Mouse (Mus musculus) heart, adult 2 months (tissue): ENCODE results near the gene Trub1. TPM values are rescaled to one million over a fixed set of nuclear protein-coding genes. Genes with fewer than 3 reads are reported as not detected.

Experiments used
- DNase-seq, 2 experiments: peaks; one replicate each; pipeline ENCODE4 v3.0.0; 2021
- H3K27ac ChIP-seq: fragments of 200-600 bp; 2 replicates; pipeline ENCODE4 v1.8.1; 2022
- H3K27me3 ChIP-seq: fragments of 200-500 bp; 2 replicates; pipeline ENCODE4 v1.6.1; 2012; ENCODE audit warnings: mild to moderate bottlenecking, low read length, inconsistent platforms, mixed read lengths; ENCODE audit not compliant: control insufficient read depth, insufficient read depth
- H3K36me3 ChIP-seq: fragments of 200-500 bp; 2 replicates; pipeline ENCODE4 v1.6.1; 2012; ENCODE audit warnings: low read length, inconsistent platforms; ENCODE audit not compliant: control insufficient read depth, insufficient read depth
- H3K4me1 ChIP-seq: fragments of 200-500 bp; 2 replicates; pipeline ENCODE4 v1.6.1; 2011; ENCODE audit warnings: low read length; ENCODE audit not compliant: control insufficient read depth, insufficient read depth
- H3K4me3 ChIP-seq: fragments of 200-600 bp; 2 replicates; pipeline ENCODE4 v1.8.1; 2022
- H3K79me2 ChIP-seq: fragments of 200-500 bp; replicated peaks from 2 replicates; pipeline ENCODE4 v1.6.1; 2012; ENCODE audit warnings: mild to moderate bottlenecking, inconsistent platforms, low read length, moderate library complexity, mixed read lengths; ENCODE audit not compliant: control insufficient read depth, insufficient read depth
- H3K9ac ChIP-seq: fragments of 200-500 bp; 2 replicates; pipeline ENCODE4 v1.6.1; 2012; ENCODE audit warnings: low read depth, mild to moderate bottlenecking, control low read depth, inconsistent platforms, low read length, mixed read lengths
- CTCF ChIP-seq: fragments of 200-600 bp; IDR thresholded peaks from 2 replicates; pipeline ENCODE4 v1.8.1; 2022; ENCODE audit warnings: antibody characterized with exemption, mild to moderate bottlenecking, moderate library complexity
- EP300 ChIP-seq: fragments of 200-500 bp; IDR thresholded peaks from 2 replicates; pipeline ENCODE4 v1.6.1; 2011; ENCODE audit warnings: low read depth, low read length, control low read depth; ENCODE audit not compliant: insufficient read depth
- POLR2A ChIP-seq: fragments of 200-500 bp; IDR thresholded peaks from 2 replicates; pipeline ENCODE4 v1.6.1; 2011; ENCODE audit warnings: mild to moderate bottlenecking, low read depth, low read length, control low read depth; ENCODE audit not compliant: insufficient read depth
- WGBS: fragments of 180-500 bp; shearing (Covaris S2); methylation state at CpG from one replicate; pipeline ENCODE4 v1.1.7; 2018; 5-methylcytosine and 5-hydroxymethylcytosine counted together
- intact Hi-C: fragments of 180-260 bp; cut with DNase I; formaldehyde crosslinking; loops from one replicate; pipeline ENCODE4 v1.15.1; 2025
- polyA plus RNA-seq: library from polyadenylated mRNA; depleted of rRNA; stranded (reverse); fragments of >200 nt; gene quantifications from 2 replicates; pipeline ENCODE4 v1.2.3, GENCODE M21; 2012
- total RNA-seq, 2 experiments: library from RNA; stranded (reverse); gene quantifications; 2 replicates each; pipeline ENCODE4 v1.2.3; 2021

The Trub1 gene
- total and polyA plus RNA-seq, 3 experiments, result 3.0 to 6.4 (median 4.5) TPM

GRCm38 (mm10) chr19:57478056-57478455, 25.3 kb downstream of the Trub1 start:
- WGBS, result 83% methylated on average over 11 of the region's 11 CpGs
- Histone ChIP-seq H3K4me3 (no peak overlapping the region), H3K9ac (no peak overlapping the region), H3K79me2 (no peaks in the 10 kb centered on the region), H3K4me1 (no peaks in the 10 kb centered on the region), H3K36me3 (no peaks in the 10 kb centered on the region), H3K27me3 (no peaks in the 10 kb centered on the region), H3K27ac (no peak overlapping the region)
- TF ChIP-seq EP300, result no peak
- TF ChIP-seq CTCF, result no peak
- no peak for TF ChIP-seq POLR2A
- intact Hi-C loops, result no loop called here
- no peak for DNase-seq

- 87% methylated on average over 8 of the region's 8 CpGs for WGBS
- Histone ChIP-seq H3K27me3 (no peaks in the 10 kb centered on the region), H3K79me2 (no peaks in the 10 kb centered on the region), H3K4me3 (no peak overlapping the region), H3K27ac (no peak overlapping the region), H3K9ac (no peak overlapping the region), H3K36me3 (no peaks in the 10 kb centered on the region), H3K4me1 (no peaks in the 10 kb centered on the region)
- no peak for DNase-seq
- intact Hi-C loops, result no loop called here
- TF ChIP-seq POLR2A (no peak), CTCF (no peak), EP300 (no peak)
Observed at GRCm38 (mm10) chr19:57479886-57480655, 27.4 kb downstream of the Trub1 start.

DNA sequence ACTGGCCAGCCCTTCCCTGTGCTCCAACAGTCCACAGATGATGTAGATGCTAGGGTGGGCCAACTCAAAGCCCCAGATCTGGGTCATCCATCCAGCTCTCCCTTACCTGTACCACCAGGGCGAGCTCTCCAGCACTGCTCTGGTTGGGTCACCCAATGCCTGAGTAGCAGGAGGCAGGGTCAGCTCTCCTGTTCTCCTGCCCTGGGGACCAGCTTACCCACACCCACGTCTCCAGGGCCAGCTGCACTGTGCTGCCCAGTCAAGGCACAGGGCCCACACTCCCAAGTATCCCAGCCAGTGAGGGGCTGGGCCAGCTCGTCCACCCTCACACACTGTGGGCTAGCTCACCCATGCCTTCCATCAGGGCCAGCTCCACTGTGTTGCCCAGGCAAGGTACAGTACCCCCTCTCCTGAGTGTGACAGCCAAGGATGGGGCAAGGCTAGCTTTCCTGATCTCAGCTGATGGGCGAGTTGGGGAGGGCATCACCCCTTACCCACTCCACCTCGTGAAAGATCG, 29.1 kb downstream of the Trub1 start:
- 95% methylated on average over 6 of the region's 6 CpGs for WGBS
- TF ChIP-seq POLR2A (no peak), EP300 (no peak), CTCF (no peak)
- H3K4me1 ChIP-seq, result no peaks in the 10 kb centered on the region
- H3K9ac ChIP-seq, result no peak overlapping the region
- DNase-seq, result no peak
- no peak overlapping the region for H3K4me3 ChIP-seq
- no peaks in the 10 kb centered on the region for H3K79me2 ChIP-seq
- intact Hi-C loops, result no loop called here
- H3K27ac ChIP-seq, result no peak overlapping the region
- H3K27me3 ChIP-seq, result no peaks in the 10 kb centered on the region
- no peaks in the 10 kb centered on the region for H3K36me3 ChIP-seq

GRCm38 (mm10) chr19:57482815-57483214, 30.1 kb downstream of the Trub1 start:
- no peak overlapping the region for H3K27ac ChIP-seq
- no peak overlapping the region for H3K9ac ChIP-seq
- H3K36me3 ChIP-seq, result no peaks in the 10 kb centered on the region
- no peaks in the 10 kb centered on the region for H3K4me1 ChIP-seq
- intact Hi-C loops, result loop anchor here (1.0 kb wide), 1 partner anchor 159 kb away; no protein-coding TSS in a partner anchor
- no peaks in the 10 kb centered on the region for H3K27me3 ChIP-seq
- no peaks in the 10 kb centered on the region for H3K79me2 ChIP-seq
- peak; percentile 42 to 56 for DNase-seq
- H3K4me3 ChIP-seq, result no peak overlapping the region
- WGBS, result 75% methylated on average over 8 of the region's 8 CpGs
- TF ChIP-seq EP300 (0 out of 2 replicates have a peak, but pooled peaks have one; percentile 15), CTCF (peak; percentile 76), POLR2A (no peak)

DNA sequence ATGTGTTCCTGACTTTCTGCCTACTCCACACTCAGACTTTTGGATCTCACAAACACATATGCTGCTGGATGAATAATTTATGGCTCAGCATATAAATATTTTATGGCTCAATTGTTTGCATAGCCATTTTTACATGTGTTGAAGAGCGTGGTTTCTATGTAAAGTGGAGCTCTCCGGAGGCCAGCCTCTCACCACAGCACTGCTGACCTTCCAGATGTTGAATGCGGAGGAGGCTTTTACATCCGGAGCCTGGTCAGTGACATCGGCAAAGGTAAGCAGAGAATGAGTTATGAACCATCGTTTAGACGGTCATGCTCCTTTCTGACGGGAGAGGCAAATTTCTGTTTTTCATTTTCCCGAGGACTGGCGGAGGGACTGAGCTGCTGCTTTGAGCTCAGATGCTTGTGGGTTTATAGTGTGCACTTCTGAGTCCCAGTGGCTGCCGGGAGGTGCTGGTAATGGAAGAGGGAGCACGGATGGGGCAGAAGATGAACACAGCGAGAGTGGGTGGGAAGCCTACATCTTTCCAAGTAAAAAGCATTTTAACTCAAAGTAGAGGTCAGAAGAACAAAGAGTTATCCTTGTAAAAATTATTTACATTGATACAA, 34.4 kb downstream of the Trub1 start:
- no peak overlapping the region for H3K27ac ChIP-seq
- no peaks in the 10 kb centered on the region for H3K4me1 ChIP-seq
- H3K27me3 ChIP-seq, result no peaks in the 10 kb centered on the region
- H3K79me2 ChIP-seq, result no peaks in the 10 kb centered on the region
- intact Hi-C loops, result no loop called here
- DNase-seq, result no peak
- 93% methylated on average over 13 of the region's 13 CpGs for WGBS
- H3K4me3 ChIP-seq, result no peak overlapping the region
- no peaks in the 10 kb centered on the region for H3K36me3 ChIP-seq
- TF ChIP-seq EP300 (no peak), CTCF (no peak), POLR2A (no peak)
- H3K9ac ChIP-seq, result no peak overlapping the region

- H3K36me3 ChIP-seq, result no peaks in the 10 kb centered on the region
- no peak overlapping the region for H3K9ac ChIP-seq
- no peak for DNase-seq
- intact Hi-C loops, result no loop called here
- H3K27ac ChIP-seq, result no peak overlapping the region
- no peaks in the 10 kb centered on the region for H3K27me3 ChIP-seq
- WGBS, result 89% methylated on average over 7 of the region's 7 CpGs
- TF ChIP-seq POLR2A (no peak), EP300 (no peak), CTCF (no peak)
- H3K4me1 ChIP-seq, result no peaks in the 10 kb centered on the region
- H3K4me3 ChIP-seq, result no peak overlapping the region
- no peaks in the 10 kb centered on the region for H3K79me2 ChIP-seq
Observed at GRCm38 (mm10) chr19:57489527-57489926, 36.8 kb downstream of the Trub1 start.
